Mouse (Mus musculus) myocyte (in vitro differentiated cells): ENCODE results near the gene Ercc1.

Source experiments
- CEBPB ChIP-seq: IDR thresholded peaks from 2 replicates; pipeline ENCODE4 v1.6.1; 2011; ENCODE audit warnings: mild to moderate bottlenecking, moderate library complexity; ENCODE audit not compliant: poor library complexity, insufficient read depth, severe bottlenecking
- E2F4 ChIP-seq: IDR thresholded peaks from one replicate; pipeline ENCODE4 v1.6.1; 2011; ENCODE audit warnings: mild to moderate bottlenecking, control low read depth, moderate library complexity; ENCODE audit not compliant: insufficient read depth
- MAX ChIP-seq: IDR thresholded peaks from one replicate; pipeline ENCODE4 v1.6.1; 2011; ENCODE audit warnings: low read depth, mild to moderate bottlenecking, control low read depth
- MYOD1 ChIP-seq, 3 experiments: IDR thresholded peaks; one replicate each; pipeline ENCODE4 v1.6.1; 2011; ENCODE audit warnings: control low read depth in 2 of 3, low read depth in 2 of 3, mild to moderate bottlenecking in 2 of 3, moderate library complexity in 1 of 3; ENCODE audit not compliant: insufficient read length in 2 of 3, control insufficient read depth in 1 of 3
- MYOG ChIP-seq, 3 experiments: IDR thresholded peaks; one replicate each; pipeline ENCODE4 v1.6.1; 2011; ENCODE audit warnings: control low read depth in 2 of 3, low read depth in 2 of 3, mild to moderate bottlenecking in 2 of 3; ENCODE audit not compliant: insufficient read length in 2 of 3, control insufficient read depth in 1 of 3, insufficient read depth in 1 of 3
- POLR2A ChIP-seq: IDR thresholded peaks from one replicate; pipeline ENCODE4 v1.6.1; 2011; ENCODE audit warnings: low read depth, mild to moderate bottlenecking, control low read depth, moderate library complexity; ENCODE audit not compliant: insufficient read length
- POLR2AphosphoS2 ChIP-seq: IDR thresholded peaks from one replicate; pipeline ENCODE4 v1.6.1; 2011; ENCODE audit warnings: low read depth, control low read depth; ENCODE audit not compliant: insufficient read length
- REST ChIP-seq: IDR thresholded peaks from one replicate; pipeline ENCODE4 v1.6.1; 2011; ENCODE audit warnings: mild to moderate bottlenecking, control low read depth, moderate library complexity; ENCODE audit not compliant: insufficient read depth, insufficient read length
- SRF ChIP-seq: IDR thresholded peaks from one replicate; pipeline ENCODE4 v1.6.1; 2011; ENCODE audit warnings: low read depth; ENCODE audit not compliant: control insufficient read depth, insufficient read length
- TCF12 ChIP-seq: IDR thresholded peaks from one replicate; pipeline ENCODE4 v1.6.1; 2011; ENCODE audit warnings: mild to moderate bottlenecking, control low read depth; ENCODE audit not compliant: poor library complexity, insufficient read depth, severe bottlenecking
- USF1 ChIP-seq: IDR thresholded peaks from one replicate; pipeline ENCODE4 v1.6.1; 2011; ENCODE audit warnings: low read depth, mild to moderate bottlenecking, control low read depth, moderate library complexity

DNA sequence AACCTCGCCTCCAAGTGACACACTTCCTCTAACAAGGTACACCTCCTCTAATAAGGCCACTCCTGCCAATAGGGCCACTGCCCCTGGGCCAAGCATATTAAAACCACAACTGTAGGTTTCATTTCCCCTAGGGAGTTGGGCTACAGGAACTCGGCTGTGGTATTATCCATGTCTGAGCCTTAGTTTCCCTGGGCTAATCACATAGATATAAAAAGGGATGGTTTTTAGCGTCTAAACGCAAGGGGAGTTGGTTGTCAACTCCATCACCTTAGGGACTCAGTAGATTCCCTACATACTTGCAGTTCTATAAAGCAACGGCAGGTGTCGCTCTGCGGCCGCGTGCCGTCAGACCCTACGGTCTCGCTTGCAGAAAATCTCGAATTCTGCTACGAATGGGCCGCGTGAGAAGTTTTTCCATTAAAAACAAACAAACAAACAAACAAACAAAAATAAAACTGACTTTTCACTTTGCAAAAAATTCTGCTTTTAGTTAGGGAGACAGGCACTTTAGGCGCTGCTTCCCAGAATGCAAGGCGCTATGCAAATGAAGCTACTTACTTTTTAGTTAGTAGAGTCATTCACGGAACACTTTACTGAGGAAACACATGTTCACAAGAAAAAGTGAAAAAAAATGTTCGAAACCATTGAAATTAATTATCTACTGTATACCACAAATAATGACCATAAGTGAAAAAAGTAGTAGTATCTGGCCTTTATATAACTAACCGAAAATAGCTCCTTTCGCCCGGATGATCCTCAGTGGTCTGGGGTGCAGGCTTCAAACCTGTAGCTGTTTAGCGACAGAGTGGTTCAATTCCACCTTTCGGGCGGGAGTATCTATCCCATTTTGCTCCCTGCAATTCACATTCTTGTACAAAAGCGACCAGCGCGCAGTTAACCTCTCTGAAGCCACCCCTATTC is 43.8 kb upstream of the Ercc1 start:
- no peak for TF ChIP-seq TCF12
- no peak for TF ChIP-seq POLR2A
- no peak for TF ChIP-seq CEBPB
- TF ChIP-seq MYOG (IDR thresholded peaks at IDR 0.05; ENCODE audit: control insufficient read depth in 1 of 3, insufficient read depth in 1 of 3, insufficient read length in 2 of 3, low read depth in 2 of 3) = no peak
- no peak for TF ChIP-seq MYOD1 (IDR thresholded peaks at IDR 0.05; ENCODE audit: control insufficient read depth in 1 of 3, insufficient read length in 2 of 3, low read depth in 2 of 3)
- no peak for TF ChIP-seq POLR2AphosphoS2
- no peak for TF ChIP-seq MAX
- TF ChIP-seq SRF = no peak
- no peak for TF ChIP-seq USF1
- no peak for TF ChIP-seq E2F4
- no peak for TF ChIP-seq REST
